Mouse (Mus musculus): Measurements from ENCODE around the gene Ribc2.

- TF ChIP-seq POLR2A (IDR thresholded peaks at IDR 0.05; ENCODE audit: extremely low read depth, insufficient read depth, low read length) = no peak
- TF ChIP-seq CTCF (IDR thresholded peaks at IDR 0.05; ENCODE audit: low read depth, low read length) = no peak
These were observed 24.3 kb downstream of the Ribc2 start for GRCm38 (mm10) chr15:85156198-85156597.
